Mouse (Mus musculus): ENCODE results near the gene Eipr1. TPM values are rescaled to one million over a fixed set of nuclear protein-coding genes. Genes with fewer than 3 reads are reported as not detected.

The Eipr1 gene
- polyA plus RNA-seq, 1 experiment: 28.5 TPM

DNA sequence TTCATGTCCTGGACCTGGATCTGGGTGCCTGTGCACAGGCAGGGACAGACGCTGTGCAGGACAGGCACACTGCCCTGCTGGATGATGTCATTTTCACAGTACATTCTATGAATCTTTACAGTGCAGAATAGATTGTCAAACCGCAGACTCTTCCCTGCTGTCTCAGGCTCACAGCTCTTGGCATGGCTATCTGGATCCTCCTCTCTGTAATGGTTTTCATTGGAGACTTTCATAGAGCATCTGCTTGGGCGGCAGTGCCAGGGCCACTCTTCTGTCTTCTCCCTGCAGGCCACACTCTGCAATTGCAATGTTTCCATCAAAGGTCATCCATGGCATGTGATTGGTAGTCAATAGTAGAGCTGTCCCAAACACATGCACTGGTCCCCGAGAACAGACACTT is 117.2 kb downstream of the Eipr1 start:
- no peak overlapping the region for H3K27ac ChIP-seq (ENCODE audit: insufficient read depth, low read length)
- peaks cover 13% of the 10 kb centered on the region for H3K36me3 ChIP-seq (ENCODE audit: control insufficient read depth, insufficient read depth, low read length)
- WGBS: 100% methylated on average over 4 of the region's 4 CpGs
- DNase-seq (ENCODE audit: low read depth in 1 of 2, low spot score in 2 of 2): no peak
- H3K4me3 ChIP-seq (ENCODE audit: extremely low read depth, insufficient read depth, insufficient read length): no peak overlapping the region
- no peak for TF ChIP-seq POLR2A (IDR thresholded peaks at IDR 0.05; ENCODE audit: low read depth, low read length)
- no peak for TF ChIP-seq CTCF (IDR thresholded peaks at IDR 0.05; ENCODE audit: extremely low read depth, insufficient read depth, insufficient read length, insufficient replicate concordance)
- no peaks in the 10 kb centered on the region for H3K4me1 ChIP-seq (ENCODE audit: control insufficient read depth, insufficient read depth, insufficient read length)
- no peaks in the 10 kb centered on the region for H3K27me3 ChIP-seq (ENCODE audit: control insufficient read depth, insufficient read depth, low read length)

DNA sequence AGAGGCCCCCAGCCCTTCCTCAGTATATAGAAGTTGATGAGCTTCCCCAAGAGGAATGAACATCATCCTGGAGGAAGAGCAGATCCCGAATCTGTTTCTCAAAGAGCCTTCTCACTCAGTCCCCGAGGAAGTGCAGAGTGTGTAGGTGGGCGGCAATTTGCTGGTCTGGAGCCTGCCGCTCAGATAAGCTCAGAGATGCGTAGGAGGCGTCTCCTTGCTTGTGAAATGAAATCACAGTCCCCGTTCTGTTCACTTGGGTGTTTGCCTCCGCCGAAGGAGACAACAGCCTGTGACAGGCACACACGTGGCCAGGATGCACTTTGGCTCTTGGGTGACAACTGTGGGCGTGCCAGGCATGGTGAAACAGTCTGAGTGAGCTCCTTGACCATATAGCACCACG is 120.7 kb downstream of the Eipr1 start:
- 88% methylated on average over 12 of the region's 12 CpGs for whole genome bisulfite sequencing
- peaks cover under 1% of the 10 kb centered on the region for H3K36me3 ChIP-seq (ENCODE audit: control insufficient read depth, insufficient read depth, low read length)
- no peak for DNase-seq (ENCODE audit: low read depth in 1 of 2, low spot score in 2 of 2)

DNA sequence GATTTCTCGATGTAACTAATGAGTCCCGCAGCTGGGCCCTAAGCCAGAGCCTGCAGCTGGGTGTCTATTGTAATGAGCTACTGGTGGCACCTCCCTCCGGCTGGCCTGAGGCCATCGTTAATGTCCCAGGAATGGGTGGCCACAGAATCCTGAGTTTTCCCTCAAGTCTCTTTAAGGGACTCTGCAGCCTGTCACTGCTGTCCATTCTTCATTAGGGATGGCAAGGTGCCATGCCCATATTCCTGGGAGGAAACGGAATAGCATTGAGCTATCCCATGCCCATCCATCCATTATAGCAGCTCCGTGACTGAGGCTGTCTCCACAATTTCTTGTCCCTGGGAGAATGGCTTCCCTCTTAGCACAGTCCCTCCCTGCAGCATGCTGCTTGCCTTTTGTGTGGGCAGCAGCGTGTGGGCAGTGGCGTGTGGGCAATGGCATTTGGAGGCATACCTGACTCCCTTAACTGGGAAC is 123.2 kb downstream of the Eipr1 start:
- Histone ChIP-seq H3K36me3 (ENCODE audit: control insufficient read depth, insufficient read depth, low read length) (no peaks in the 10 kb centered on the region), H3K4me1 (ENCODE audit: control insufficient read depth, insufficient read depth, insufficient read length) (no peaks in the 10 kb centered on the region), H3K27me3 (ENCODE audit: control insufficient read depth, insufficient read depth, low read length) (no peaks in the 10 kb centered on the region), H3K4me3 (ENCODE audit: extremely low read depth, insufficient read depth, insufficient read length) (no peak overlapping the region), H3K27ac (ENCODE audit: insufficient read depth, low read length) (no peak overlapping the region)
- 84% methylated on average over 8 of the region's 8 CpGs for WGBS
- no peak for DNase-seq (ENCODE audit: low read depth in 1 of 2, low spot score in 2 of 2)
- no peak for TF ChIP-seq POLR2A (IDR thresholded peaks at IDR 0.05; ENCODE audit: low read depth, low read length)
- no peak for TF ChIP-seq CTCF (IDR thresholded peaks at IDR 0.05; ENCODE audit: extremely low read depth, insufficient read depth, insufficient read length, insufficient replicate concordance)

More for the DNA sequence above, 120.7 kb downstream of the Eipr1 start:
- no peak for TF ChIP-seq CTCF (IDR thresholded peaks at IDR 0.05; ENCODE audit: extremely low read depth, insufficient read depth, insufficient read length, insufficient replicate concordance)
- no peak for TF ChIP-seq POLR2A (IDR thresholded peaks at IDR 0.05; ENCODE audit: low read depth, low read length)
- Histone ChIP-seq H3K27ac (ENCODE audit: insufficient read depth, low read length) (no peak overlapping the region), H3K4me1 (ENCODE audit: control insufficient read depth, insufficient read depth, insufficient read length) (no peaks in the 10 kb centered on the region), H3K27me3 (ENCODE audit: control insufficient read depth, insufficient read depth, low read length) (no peaks in the 10 kb centered on the region), H3K4me3 (ENCODE audit: extremely low read depth, insufficient read depth, insufficient read length) (no peak overlapping the region)

DNA sequence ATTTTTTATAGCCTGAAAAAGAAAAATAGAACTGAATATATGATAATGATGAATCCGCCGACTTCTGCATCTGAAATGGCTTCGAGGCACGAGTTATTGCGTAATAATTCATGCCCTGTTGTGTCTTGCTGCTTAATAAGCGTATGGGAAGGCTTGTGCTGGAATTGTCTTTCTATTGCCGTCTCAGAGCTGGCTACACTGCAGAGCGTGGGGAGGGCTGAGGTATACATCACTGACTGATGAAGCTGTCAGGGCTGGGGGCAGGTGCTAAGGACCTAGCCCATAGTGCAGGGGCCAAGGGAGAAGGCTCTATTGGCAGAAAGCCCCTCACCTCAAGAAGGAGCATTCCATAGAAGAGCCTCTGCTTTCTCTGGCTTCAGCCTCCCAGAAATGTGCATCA is 123.9 kb downstream of the Eipr1 start:
- 92% methylated on average over 8 of the region's 8 CpGs for WGBS
- Histone ChIP-seq H3K4me1 (ENCODE audit: control insufficient read depth, insufficient read depth, insufficient read length) (no peaks in the 10 kb centered on the region), H3K36me3 (ENCODE audit: control insufficient read depth, insufficient read depth, low read length) (no peaks in the 10 kb centered on the region), H3K4me3 (ENCODE audit: extremely low read depth, insufficient read depth, insufficient read length) (no peak overlapping the region), H3K27ac (ENCODE audit: insufficient read depth, low read length) (no peak overlapping the region), H3K27me3 (ENCODE audit: control insufficient read depth, insufficient read depth, low read length) (no peaks in the 10 kb centered on the region)
- TF ChIP-seq POLR2A (IDR thresholded peaks at IDR 0.05; ENCODE audit: low read depth, low read length) (no peak), CTCF (IDR thresholded peaks at IDR 0.05; ENCODE audit: extremely low read depth, insufficient read depth, insufficient read length, insufficient replicate concordance) (no peak)
- DNase-seq (ENCODE audit: low read depth in 1 of 2, low spot score in 2 of 2): no peak

DNA sequence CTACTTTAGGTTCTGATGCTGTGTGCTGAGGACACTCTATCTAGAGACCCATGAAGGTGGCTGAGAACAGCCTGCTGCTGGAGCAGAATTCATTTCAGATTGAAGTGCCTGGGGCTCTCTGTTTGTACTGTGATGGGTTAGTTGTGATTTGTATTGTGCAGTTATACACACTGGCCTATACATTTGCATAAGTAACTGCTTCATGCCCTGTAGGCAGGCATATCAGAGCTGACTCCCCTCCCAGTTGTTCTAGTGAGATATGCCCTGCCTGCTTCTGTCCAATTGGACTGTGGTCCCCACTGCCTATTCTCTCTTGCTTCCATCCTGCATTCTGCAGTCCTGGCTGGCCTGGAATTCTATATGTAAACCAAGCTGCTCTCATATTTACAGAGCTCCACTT is 128.9 kb downstream of the Eipr1 start:
- Histone ChIP-seq H3K27me3 (ENCODE audit: control insufficient read depth, insufficient read depth, low read length) (no peaks in the 10 kb centered on the region), H3K27ac (ENCODE audit: insufficient read depth, low read length) (no peak overlapping the region), H3K4me3 (ENCODE audit: extremely low read depth, insufficient read depth, insufficient read length) (no peak overlapping the region), H3K4me1 (ENCODE audit: control insufficient read depth, insufficient read depth, insufficient read length) (no peaks in the 10 kb centered on the region), H3K36me3 (ENCODE audit: control insufficient read depth, insufficient read depth, low read length) (no peaks in the 10 kb centered on the region)
- no peak for DNase-seq (ENCODE audit: low read depth in 1 of 2, low spot score in 2 of 2)
- TF ChIP-seq CTCF (IDR thresholded peaks at IDR 0.05; ENCODE audit: extremely low read depth, insufficient read depth, insufficient read length, insufficient replicate concordance) (no peak), POLR2A (IDR thresholded peaks at IDR 0.05; ENCODE audit: low read depth, low read length) (no peak)

DNA sequence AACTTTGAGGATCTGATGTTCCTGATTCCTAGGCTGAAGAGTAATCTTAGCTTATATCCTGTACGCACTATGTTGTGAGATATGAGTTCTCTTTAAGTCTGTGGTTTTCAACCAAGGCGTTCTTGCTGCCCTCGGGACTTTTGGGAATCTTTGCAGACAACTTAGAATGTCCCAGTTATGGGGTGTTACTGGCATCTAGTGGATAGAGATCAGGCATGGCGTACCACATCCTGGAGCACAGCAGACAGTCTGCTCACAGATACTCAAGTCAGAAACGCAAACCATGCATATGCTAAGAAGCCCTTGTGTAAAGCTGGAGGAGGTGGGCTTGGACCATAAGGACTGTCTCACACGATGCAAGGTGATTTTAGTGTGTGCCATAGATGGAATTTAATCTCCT is 136.1 kb downstream of the Eipr1 start:
- Histone ChIP-seq H3K36me3 (ENCODE audit: control insufficient read depth, insufficient read depth, low read length) (no peaks in the 10 kb centered on the region), H3K4me3 (ENCODE audit: extremely low read depth, insufficient read depth, insufficient read length) (no peak overlapping the region), H3K27ac (ENCODE audit: insufficient read depth, low read length) (no peak overlapping the region), H3K27me3 (ENCODE audit: control insufficient read depth, insufficient read depth, low read length) (no peaks in the 10 kb centered on the region), H3K4me1 (ENCODE audit: control insufficient read depth, insufficient read depth, insufficient read length) (no peaks in the 10 kb centered on the region)
- WGBS: 85% methylated on average over 6 of the region's 6 CpGs
- DNase-seq (ENCODE audit: low read depth in 1 of 2, low spot score in 2 of 2): no peak
- TF ChIP-seq CTCF (IDR thresholded peaks at IDR 0.05; ENCODE audit: extremely low read depth, insufficient read depth, insufficient read length, insufficient replicate concordance) (no peak), POLR2A (IDR thresholded peaks at IDR 0.05; ENCODE audit: low read depth, low read length) (no peak)

DNA sequence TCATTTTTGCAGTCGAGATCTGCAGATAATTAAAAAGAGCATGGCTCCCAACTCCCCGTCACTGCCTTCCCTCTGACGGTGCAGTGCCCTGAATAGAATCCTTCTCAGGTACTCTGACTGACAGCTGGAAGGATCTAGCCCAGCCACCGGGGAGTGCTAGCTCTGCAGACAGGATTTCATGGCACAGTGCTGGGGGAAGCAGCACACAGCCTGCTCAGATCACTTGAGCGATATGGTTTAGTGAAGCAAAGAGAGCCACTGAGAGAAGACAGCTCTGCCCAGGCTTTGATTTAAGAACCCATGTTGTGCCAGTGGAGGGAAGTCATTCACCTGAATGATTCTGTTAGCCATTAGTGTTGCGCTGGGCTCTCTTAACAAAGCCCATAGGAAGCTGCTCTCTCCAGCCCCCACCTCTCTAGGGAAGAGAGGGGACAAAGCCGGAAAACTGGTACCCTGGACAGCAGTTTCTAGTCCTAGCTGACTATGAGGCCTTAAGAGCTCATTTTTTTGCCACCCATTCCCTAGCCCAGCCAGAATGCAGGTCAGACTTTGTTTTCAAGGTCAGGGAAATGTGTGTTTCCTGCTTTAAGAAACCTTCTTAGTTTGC is 137.6 kb downstream of the Eipr1 start:
- Histone ChIP-seq H3K4me1 (ENCODE audit: control insufficient read depth, insufficient read depth, insufficient read length) (no peaks in the 10 kb centered on the region), H3K27ac (ENCODE audit: insufficient read depth, low read length) (no peak overlapping the region), H3K36me3 (ENCODE audit: control insufficient read depth, insufficient read depth, low read length) (no peaks in the 10 kb centered on the region), H3K27me3 (ENCODE audit: control insufficient read depth, insufficient read depth, low read length) (no peaks in the 10 kb centered on the region), H3K4me3 (ENCODE audit: extremely low read depth, insufficient read depth, insufficient read length) (no peak overlapping the region)
- 84% methylated on average over 7 of the region's 7 CpGs for WGBS
- no peak for DNase-seq (ENCODE audit: low read depth in 1 of 2, low spot score in 2 of 2)
- TF ChIP-seq POLR2A (IDR thresholded peaks at IDR 0.05; ENCODE audit: low read depth, low read length) (no peak), CTCF (IDR thresholded peaks at IDR 0.05; ENCODE audit: extremely low read depth, insufficient read depth, insufficient read length, insufficient replicate concordance) (no peak)
